Mouse (Mus musculus) Patski (cell line): ENCODE measurements around the gene Creb3l4. TPM values are rescaled to one million over a fixed set of nuclear protein-coding genes. Genes with fewer than 3 reads are reported as not detected.
A peak's percentile ranks its signal among the peaks of the same experiment; 100 is the strongest.

Source experiments
- ATAC-seq: fragments of 100-300 bp; one replicate; pipeline ENCODE4 v1.8.0; 2021
- CTCF ChIA-PET: fragments of 350-600 bp; sonication (Branson Sonifier 250); formaldehyde crosslinking; loops from one replicate; lab custom pipeline; 2022; ENCODE audit warnings: inconsistent platforms; lab: Charles Lee
- POLR2A ChIA-PET: fragments of 350-600 bp; sonication (Branson Sonifier 250); formaldehyde crosslinking; loops from one replicate; lab custom pipeline; 2022; ENCODE audit warnings: antibody characterized with exemption, inconsistent platforms; lab: Charles Lee
- DNase-seq: peaks from one replicate; pipeline ENCODE4 v3.0.0-alpha.2; 2011; ENCODE audit warnings: low read depth, low spot score
- H3K27me3 ChIP-seq: fragments of 371-371 bp; one replicate; pipeline ENCODE4 v1.5.1; 2021
- CTCF ChIP-seq: fragments of 100-300 bp; IDR thresholded peaks from one replicate; pipeline ENCODE4 v1.5.1; 2021
- in situ Hi-C: fragments of 300-500 bp; cut with MboI; formaldehyde crosslinking; loops from 3 replicates; pipeline ENCODE4 v1.11.1; 2018; ENCODE audit warnings: low pct_unique_long_range_greater_than_20kb, mixed read lengths
- polyA plus RNA-seq: library from polyadenylated mRNA; unstranded; gene quantifications from one replicate; pipeline ENCODE4 v1.2.3, GENCODE M21; 2021

Creb3l4 gene
- polyA plus RNA-seq, 1 experiment from 2014 or later, result 1.1 TPM

GRCm38 (mm10) chr3:90208662-90209061 is 34.6 kb downstream of the Creb3l4 start:
- POLR2A ChIA-PET, result no interaction called here
- TF ChIP-seq CTCF, result no peak
- in situ Hi-C loops, result no loop called here

GRCm38 (mm10) chr3:90204582-90204981 is 38.7 kb downstream of the Creb3l4 start:
- in situ Hi-C loops, result no loop called here
- no peak for ATAC-seq
- no peaks in the 10 kb centered on the region for H3K27me3 ChIP-seq
- ChIA-PET CTCF (interaction anchor here (0.9 to 2.0 kb wide), 8 partner anchors 9 to 169 kb away, joined by 3 to 7 read pairs (median 4); no protein-coding TSS in a partner anchor), POLR2A (interaction anchor here (2.6 kb wide), 1 partner anchor 8 kb away, joined by 9 read pairs; no protein-coding TSS in a partner anchor)
- no peak for DNase-seq
- peak; percentile 58 for TF ChIP-seq CTCF

More at GRCm38 (mm10) chr3:90208662-90209061, 34.6 kb downstream of the Creb3l4 start:
- CTCF ChIA-PET, result interaction anchor here (1.0 kb wide), 1 partner anchor 9 kb away, joined by 3 read pairs; no protein-coding TSS in a partner anchor
- DNase-seq (no peak), ATAC-seq (peak; percentile 3)
- no peaks in the 10 kb centered on the region for H3K27me3 ChIP-seq

- ATAC-seq (peak; percentile 97), DNase-seq (peak; percentile 97)
- no peaks in the 10 kb centered on the region for H3K27me3 ChIP-seq
- TF ChIP-seq CTCF, result no peak
- in situ Hi-C loops, result no loop called here
- ChIA-PET POLR2A (interaction anchor here (0.5 to 2.6 kb wide), 4 partner anchors 9 to 1800 kb away, joined by 3 to 9 read pairs (median 4); no protein-coding TSS in a partner anchor), CTCF (interaction anchor here (0.9 to 2.4 kb wide), 9 partner anchors 8 to 134 kb away, joined by 3 to 12 read pairs (median 3); no protein-coding TSS in a partner anchor)
Observed at GRCm38 (mm10) chr3:90203619-90204018, 39.7 kb downstream of the Creb3l4 start.

- CTCF ChIA-PET, result interaction anchor here (1.0 to 2.4 kb wide), 7 partner anchors 10 to 70 kb away, joined by 3 to 12 read pairs (median 3); no protein-coding TSS in a partner anchor
- in situ Hi-C loops, result no loop called here
- no peak for TF ChIP-seq CTCF
- ATAC-seq (no peak), DNase-seq (peak; percentile 35)
- H3K27me3 ChIP-seq, result no peaks in the 10 kb centered on the region
- POLR2A ChIA-PET, result interaction anchor here (1.0 to 2.6 kb wide), 3 partner anchors 10 to 123 kb away, joined by 3 to 9 read pairs (median 3); partner anchors contain the start of genes Rab13 and Rps27
Observed at GRCm38 (mm10) chr3:90202884-90203283, 40.4 kb downstream of the Creb3l4 start.

GRCm38 (mm10) chr3:90197548-90197947 is 45.8 kb downstream of the Creb3l4 start:
- ChIA-PET POLR2A (interaction anchor here (0.5 kb wide), 1 partner anchor 79 kb away, joined by 4 read pairs; no protein-coding TSS in a partner anchor), CTCF (interaction anchor here (0.6 to 1.6 kb wide), 5 partner anchors 8 to 120 kb away, joined by 3 to 4 read pairs (median 3); no protein-coding TSS in a partner anchor)
- TF ChIP-seq CTCF, result no peak
- DNase-seq (no peak), ATAC-seq (no peak)
- H3K27me3 ChIP-seq, result no peaks in the 10 kb centered on the region
- in situ Hi-C loops, result no loop called here

- no peak for DNase-seq
- no peaks in the 10 kb centered on the region for H3K27me3 ChIP-seq
- ChIA-PET CTCF (interaction anchor here (1.0 to 2.6 kb wide), 4 partner anchors 9 to 74 kb away, joined by 3 to 7 read pairs (median 4); no protein-coding TSS in a partner anchor), POLR2A (no interaction called here)
- in situ Hi-C loops, result no loop called here
- ATAC-seq, result no peak
- no peak for TF ChIP-seq CTCF
Observed at GRCm38 (mm10) chr3:90195644-90196043, 47.7 kb downstream of the Creb3l4 start.

GRCm38 (mm10) chr3:90194759-90195158 is 48.6 kb downstream of the Creb3l4 start:
- DNase-seq (no peak), ATAC-seq (no peak)
- no peaks in the 10 kb centered on the region for H3K27me3 ChIP-seq
- in situ Hi-C loops, result no loop called here
- POLR2A ChIA-PET, result no interaction called here
- CTCF ChIA-PET, result interaction anchor here (1.1 to 2.6 kb wide), 2 partner anchors 10 to 73 kb away, joined by 3 to 7 read pairs; no protein-coding TSS in a partner anchor
- TF ChIP-seq CTCF, result no peak

GRCm38 (mm10) chr3:90190859-90191510 is 52.3 kb downstream of the Creb3l4 start:
- DNase-seq (no peak), ATAC-seq (no peak)
- ChIA-PET POLR2A (no interaction called here), CTCF (interaction anchor here (0.8 to 3.2 kb wide), 4 partner anchors 9 to 56 kb away, joined by 3 to 20 read pairs (median 4); no protein-coding TSS in a partner anchor)
- TF ChIP-seq CTCF, result no peak
- in situ Hi-C loops, result no loop called here
- H3K27me3 ChIP-seq, result no peaks in the 10 kb centered on the region

Other genes with a start within 250 kb of the Creb3l4 start
- 205 TPM for gene Hax1, start 244.7 kb downstream of the Creb3l4 start, polyA plus RNA-seq
- gene 4933434E20Rik, start 191.9 kb downstream of the Creb3l4 start, polyA plus RNA-seq, result 182 TPM
- gene Ubap2l, start 190.9 kb downstream of the Creb3l4 start, polyA plus RNA-seq, result 232 TPM
- gene Tpm3, start 170.9 kb downstream of the Creb3l4 start, polyA plus RNA-seq, result 501 TPM
- 0.46 TPM for gene Nup210l, start 139.4 kb downstream of the Creb3l4 start, polyA plus RNA-seq
- gene Rps27, start 29.9 kb downstream of the Creb3l4 start, polyA plus RNA-seq, result 2,084 TPM
- 66.8 TPM for gene Rab13, start 29.8 kb downstream of the Creb3l4 start, polyA plus RNA-seq
- gene Jtb, start 11.9 kb downstream of the Creb3l4 start, polyA plus RNA-seq, result 108 TPM
- 243 TPM for gene Slc39a1, start 4.7 kb upstream of the Creb3l4 start, polyA plus RNA-seq
- 77.0 TPM for gene Crtc2, start 10.7 kb upstream of the Creb3l4 start, polyA plus RNA-seq
- 14.1 TPM for gene Dennd4b, start 21.7 kb upstream of the Creb3l4 start, polyA plus RNA-seq
- gene Gatad2b, start 49.7 kb upstream of the Creb3l4 start, polyA plus RNA-seq, result 40.8 TPM
- 2.9 TPM for gene Slc27a3, start 146.4 kb upstream of the Creb3l4 start, polyA plus RNA-seq
- 77.8 TPM for gene Ints3, start 190.1 kb upstream of the Creb3l4 start, polyA plus RNA-seq
- 5.3 TPM for gene Npr1, start 222.4 kb upstream of the Creb3l4 start, polyA plus RNA-seq
- 129 TPM for gene Ilf2, start 232.6 kb upstream of the Creb3l4 start, polyA plus RNA-seq
- 104 TPM for gene Snapin, start 247.5 kb upstream of the Creb3l4 start, polyA plus RNA-seq